Comparison of ENCODE assay signal across 18 mouse cellular contexts in genomic region chr7:62416173-62416572, GRCm38 (mm10). TPM values are rescaled to one million over a fixed set of nuclear protein-coding genes. Genes with fewer than 3 reads are reported as not detected.
A peak's percentile ranks its signal among the peaks of the same experiment; 100 is the strongest.
DNase-seq lines count a peak whose midpoint lies in the region; ATAC-seq lines count a peak whose summit lies in the region.
"Had no signal": no experiment of that assay in that cellular context is flagged by ENCODE, and none has a peak within 500 bp of the region (broad histone marks: within the 10 kb centered on the region; RNA-seq: fewer than 3 reads in every experiment).

No protein-coding gene starts in this region.

- H3K27ac ChIP-seq in forebrain, embryonic 14.5 days (ENCODE audit: low read depth, low read length), result peak overlapping the region; percentile 72; the same call in 1 of the 2 replicates
- H3K27ac ChIP-seq in hindbrain, embryonic 16.5 days (ENCODE audit: low read depth, low read length), result no peak overlapping the region
- H3K27ac ChIP-seq in neural tube, embryonic 12.5 days, result 0 out of 2 replicates have a peak overlapping the region, but pooled peaks have one; percentile 2
- H3K27ac ChIP-seq: lung, embryonic 15.5 days had no signal

- DNase-seq in embryo, embryonic 10 days (ENCODE audit: low spot score), result peak; percentile 58
- no peak for DNase-seq in embryo, embryonic 9.5 days (ENCODE audit: extremely low spot score)
- peak; percentile 42 for DNase-seq in forebrain, embryonic 14.5 days (ENCODE audit: low spot score)
- DNase-seq in thymus, adult 18-20 months, result no peak
- DNase-seq in cerebellum, postnatal 14 days, result no peak
- DNase-seq in gastrocnemius, postnatal 14 days, result no peak
- DNase-seq: adrenal gland, postnatal 10 days; cerebellum, postnatal 10 days; kidney, adult 2 months; kidney, postnatal 4 days; layer of hippocampus, postnatal 36 days had no signal

- H3K4me2 ChIP-seq in forebrain, embryonic 14.5 days (ENCODE audit: low read length), result peak overlapping the region; percentile 21
- peak overlapping the region; percentile 12; the same call in 1 of the 2 replicates for H3K4me2 ChIP-seq in hindbrain, embryonic 16.5 days (ENCODE audit: low read length)
- H3K4me2 ChIP-seq in neural tube, embryonic 12.5 days (replicated peaks), result peak overlapping the region; percentile 32; the same call in 1 of the 2 replicates
- H3K4me2 ChIP-seq: liver, embryonic 11.5 days; lung, embryonic 15.5 days had no signal

- H3K27me3 ChIP-seq in forebrain, embryonic 14.5 days (replicated peaks; ENCODE audit: control insufficient read depth, insufficient read depth, low read length), result no peaks in the 10 kb centered on the region
- no peaks in the 10 kb centered on the region for H3K27me3 ChIP-seq in hindbrain, embryonic 16.5 days (replicated peaks; ENCODE audit: control insufficient read depth, insufficient read depth, low read length)
- H3K27me3 ChIP-seq in neural tube, embryonic 12.5 days (replicated peaks), result no peaks in the 10 kb centered on the region
- H3K27me3 ChIP-seq: lung, embryonic 15.5 days had no signal

- H3K4me3 ChIP-seq in forebrain, embryonic 14.5 days (ENCODE audit: low read depth, low read length), result 0 out of 2 replicates have a peak overlapping the region, but pooled peaks have one; percentile 8
- no peak overlapping the region for H3K4me3 ChIP-seq in hindbrain, embryonic 16.5 days (ENCODE audit: low read length)
- H3K4me3 ChIP-seq in neural tube, embryonic 12.5 days, result no peak overlapping the region
- H3K4me3 ChIP-seq: lung, embryonic 15.5 days had no signal

- intact Hi-C loops in gastrocnemius, postnatal 14 days (cut with DNase I; ENCODE audit: low total_unique reads), result no loop called here

- no peaks in the 10 kb centered on the region; the same call in 1 of the 2 replicates for H3K9me3 ChIP-seq in forebrain, embryonic 14.5 days (replicated peaks; ENCODE audit: control insufficient read depth, low read length)
- H3K9me3 ChIP-seq in hindbrain, embryonic 16.5 days (ENCODE audit: control insufficient read depth, low read length), result no peaks in the 10 kb centered on the region; the same call in 1 of the 2 replicates
- peaks cover 8% of the 10 kb centered on the region; the same call in 1 of the 2 replicates for H3K9me3 ChIP-seq in neural tube, embryonic 12.5 days
- H3K9me3 ChIP-seq: lung, embryonic 15.5 days had no signal

- no peaks in the 10 kb centered on the region for H3K4me1 ChIP-seq in forebrain, embryonic 14.5 days (ENCODE audit: control insufficient read depth, insufficient read depth, low read length)
- H3K4me1 ChIP-seq in hindbrain, embryonic 16.5 days (ENCODE audit: control insufficient read depth, insufficient read depth, low read depth, low read length), result peaks cover 4% of the 10 kb centered on the region; the same call in 1 of the 2 replicates
- H3K4me1 ChIP-seq in neural tube, embryonic 12.5 days, result no peaks in the 10 kb centered on the region

- H3K36me3 ChIP-seq in forebrain, embryonic 14.5 days (ENCODE audit: control insufficient read depth, insufficient read depth, low read length), result no peaks in the 10 kb centered on the region
- no peaks in the 10 kb centered on the region for H3K36me3 ChIP-seq in hindbrain, embryonic 16.5 days (ENCODE audit: control insufficient read depth, insufficient read depth, low read length)
- H3K36me3 ChIP-seq in neural tube, embryonic 12.5 days, result no peaks in the 10 kb centered on the region
- H3K36me3 ChIP-seq: lung, embryonic 15.5 days had no signal

- H3K9ac ChIP-seq in forebrain, embryonic 14.5 days (ENCODE audit: low read length), result no peak overlapping the region
- no peak overlapping the region for H3K9ac ChIP-seq in hindbrain, embryonic 16.5 days (ENCODE audit: low read depth, low read length)
- H3K9ac ChIP-seq in neural tube, embryonic 12.5 days, result no peak overlapping the region
- H3K9ac ChIP-seq: lung, embryonic 15.5 days had no signal

- no peak for ATAC-seq in forebrain, embryonic 14.5 days
- ATAC-seq in hindbrain, embryonic 16.5 days, result no peak
- no peak for ATAC-seq in neural tube, embryonic 12.5 days (ENCODE audit: low FRiP score, low read depth)

RNA-seq across cellular contexts. Expression of gene Mkrn3, which starts 3.8 kb away (rescaled TPM):
- polyA plus RNA-seq in forebrain, embryonic 14.5 days (2014; fragmentation: Nextera tagmentation; extraction: Ambion mirVana), result 20.0 and 23.7 TPM in 2 replicates
- polyA plus RNA-seq in hindbrain, embryonic 16.5 days (2015; fragmentation: Nextera tagmentation; extraction: Ambion mirVana), result 21.1 and 23.8 TPM in 2 replicates
- 17.2 and 17.6 TPM in 2 replicates for polyA plus RNA-seq in neural tube, embryonic 12.5 days (2016; fragmentation: Nextera tagmentation; extraction: Ambion mirVana)
- under 1 TPM; 0.33 to 0.42 TPM for total RNA-seq in gastrocnemius, postnatal 14 days (2021)
- total RNA-seq: megakaryocyte, adult 5-6 weeks had no signal

RNA-seq across cellular contexts. Expression of gene Magel2, which starts 39.4 kb away (rescaled TPM):
- 11.8 and 14.0 TPM in 2 replicates for polyA plus RNA-seq in forebrain, embryonic 14.5 days (2014; fragmentation: Nextera tagmentation; extraction: Ambion mirVana)
- polyA plus RNA-seq in hindbrain, embryonic 16.5 days (2015; fragmentation: Nextera tagmentation; extraction: Ambion mirVana), result 13.7 and 18.9 TPM in 2 replicates
- polyA plus RNA-seq in neural tube, embryonic 12.5 days (2016; fragmentation: Nextera tagmentation; extraction: Ambion mirVana), result 7.2 and 8.2 TPM in 2 replicates
- under 1 TPM; 0.21 to 0.47 TPM for total RNA-seq in gastrocnemius, postnatal 14 days (2021)
- total RNA-seq: hematopoietic stem cell, adult 5-6 weeks; megakaryocyte, adult 5-6 weeks had no signal
- polyA plus RNA-seq: small intestine, adult 2 months had no signal

RNA-seq across cellular contexts. Expression of gene Peg12, which starts 48.1 kb away (rescaled TPM):
- 18.9 and 25.5 TPM in 2 replicates for polyA plus RNA-seq in forebrain, embryonic 14.5 days (2014; fragmentation: Nextera tagmentation; extraction: Ambion mirVana)
- polyA plus RNA-seq in hindbrain, embryonic 16.5 days (2015; fragmentation: Nextera tagmentation; extraction: Ambion mirVana), result 8.3 and 9.8 TPM in 2 replicates
- 47.2 and 52.7 TPM in 2 replicates for polyA plus RNA-seq in neural tube, embryonic 12.5 days (2016; fragmentation: Nextera tagmentation; extraction: Ambion mirVana)
- 1 to 10 TPM; 1.9 to 2.6 TPM for total RNA-seq in gastrocnemius, postnatal 14 days (2021)

Comparison
In these comparisons a context has a peak if more than half of its experiments do, and no peak if none do; other contexts are left out.
1. DNase-seq: peak in embryo, embryonic 10 days (single experiment) and forebrain, embryonic 14.5 days (single experiment); none in embryo, embryonic 9.5 days (single experiment), thymus, adult 18-20 months (0 of 2), cerebellum, postnatal 14 days (0 of 2) and gastrocnemius, postnatal 14 days (single experiment).
2. Peak in every context shown above with its lines, with median percentiles within 50 percentile points of each other: H3K4me2 ChIP-seq.